ENCODE assay signal across 8 mouse cellular contexts in the genomic region with DNA sequence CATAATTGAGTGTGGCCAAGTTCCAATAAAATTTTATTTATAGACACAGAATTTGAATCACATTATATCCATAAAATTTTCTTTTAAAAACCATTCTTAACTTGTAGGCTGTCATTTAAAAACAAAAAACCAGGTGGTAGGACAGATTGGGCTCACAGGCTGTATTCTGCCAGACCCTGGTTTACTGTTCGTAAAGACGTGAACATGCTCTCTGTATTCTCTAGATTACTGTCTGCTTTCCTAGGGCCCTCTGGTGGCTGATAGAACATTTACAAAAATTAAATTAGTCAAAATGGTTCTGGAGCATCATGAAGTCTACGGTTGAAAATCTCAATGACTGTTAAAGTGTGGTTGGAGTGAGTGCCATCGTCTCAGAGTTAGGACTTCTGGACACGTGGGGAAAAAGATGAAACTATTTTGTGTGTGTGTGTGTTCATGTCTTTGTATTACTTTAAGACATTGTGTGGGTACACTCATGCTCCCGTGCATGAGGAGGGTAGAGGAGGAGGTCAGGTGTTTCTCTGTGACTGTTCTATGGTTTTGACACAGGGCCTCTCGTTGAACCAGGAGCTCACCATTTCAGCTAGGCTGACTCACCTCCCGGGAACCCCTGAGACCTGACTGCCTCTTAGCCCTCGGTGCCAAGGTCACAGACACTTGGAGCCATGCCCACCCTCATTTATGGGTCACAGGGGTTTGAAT. TPM values are rescaled to one million over a fixed set of nuclear protein-coding genes. Genes with fewer than 3 reads are reported as not detected.
DNase-seq lines count a peak whose midpoint lies in the region; ATAC-seq lines count a peak whose summit lies in the region.

No protein-coding gene starts in this region.

- H3K9ac ChIP-seq in kidney, embryonic 16.5 days (replicated peaks; ENCODE audit: low read length), result no peak overlapping the region

- ATAC-seq in kidney, embryonic 16.5 days (ENCODE audit: low FRiP score, low TSS enrichment), result no peak

- WGBS in kidney, embryonic 16.5 days, result 77% methylated on average over 9 of the region's 9 CpGs

- no peaks in the 10 kb centered on the region for H3K27me3 ChIP-seq in kidney, embryonic 16.5 days (ENCODE audit: insufficient read depth, low read length)

- no peak overlapping the region for H3K4me3 ChIP-seq in kidney, embryonic 16.5 days (ENCODE audit: low read length)

- no peak overlapping the region for H3K4me2 ChIP-seq in kidney, embryonic 16.5 days (replicated peaks; ENCODE audit: low read depth, low read length)

- no peaks in the 10 kb centered on the region for H3K9me3 ChIP-seq in kidney, embryonic 16.5 days (ENCODE audit: low read length)

- no peak overlapping the region for H3K27ac ChIP-seq in kidney, embryonic 16.5 days (ENCODE audit: low read length)

- H3K36me3 ChIP-seq in kidney, embryonic 16.5 days (ENCODE audit: insufficient read depth, low read length), result 0 out of 2 replicates have a peak, but pooled peaks cover 4% of the 10 kb centered on the region

- H3K4me1 ChIP-seq in kidney, embryonic 16.5 days (ENCODE audit: insufficient read depth, low read length), result no peaks in the 10 kb centered on the region

- DNase-seq in kidney, adult 18-20 months, result peak; percentile 46
- peak; percentile 50 to 56 for DNase-seq in B cell, adult 2 months
- DNase-seq in ZHBTc4 (ENCODE audit: low read depth, low spot score), result peak; percentile 15
- DNase-seq in kidney, postnatal 14 days, result peak; percentile 45
- peak; percentile 53 for DNase-seq in telencephalon, adult 2 months (ENCODE audit: low read depth, low spot score)
- DNase-seq in gastrocnemius, adult 18-20 months (ENCODE audit: low spot score), result no peak
- no peak for DNase-seq in c-Kit-positive CD71-positive TER-119-positive erythroid progenitor cells, embryonic 14.5 days (ENCODE audit: low spot score)

RNA-seq across cellular contexts. Expression of a gene that starts 16.7 kb away (rescaled TPM):
- polyA plus RNA-seq in kidney, embryonic 16.5 days (2015; fragmentation: Nextera tagmentation; extraction: Ambion mirVana), result 5.7 and 6.7 TPM in 2 replicates
- 10 to 100 TPM; 26.2 to 27.9 TPM for total RNA-seq in gastrocnemius, adult 18-20 months (2021)

Comparison
In these comparisons a context has a peak if more than half of its experiments do, and no peak if none do; other contexts are left out.
1. DNase-seq: peak in kidney, adult 18-20 months (single experiment), B cell, adult 2 months (2 of 2), ZHBTc4 (single experiment), kidney, postnatal 14 days (single experiment) and telencephalon, adult 2 months (single experiment); none in gastrocnemius, adult 18-20 months (single experiment) and c-Kit-positive CD71-positive TER-119-positive erythroid progenitor cells, embryonic 14.5 days (single experiment).